Mouse (Mus musculus) adrenal gland, adult (tissue): ENCODE measurements around the gene Trcg1.

Experiments
- DNase-seq, 2 experiments: peaks; one replicate each; pipeline ENCODE4 v3.0.0; 2022 to 2023; ENCODE audit warnings: low spot score in 1 of 2; ENCODE audit not compliant: inconsistent age in 2 of 2

Gene Trcg1

DNA sequence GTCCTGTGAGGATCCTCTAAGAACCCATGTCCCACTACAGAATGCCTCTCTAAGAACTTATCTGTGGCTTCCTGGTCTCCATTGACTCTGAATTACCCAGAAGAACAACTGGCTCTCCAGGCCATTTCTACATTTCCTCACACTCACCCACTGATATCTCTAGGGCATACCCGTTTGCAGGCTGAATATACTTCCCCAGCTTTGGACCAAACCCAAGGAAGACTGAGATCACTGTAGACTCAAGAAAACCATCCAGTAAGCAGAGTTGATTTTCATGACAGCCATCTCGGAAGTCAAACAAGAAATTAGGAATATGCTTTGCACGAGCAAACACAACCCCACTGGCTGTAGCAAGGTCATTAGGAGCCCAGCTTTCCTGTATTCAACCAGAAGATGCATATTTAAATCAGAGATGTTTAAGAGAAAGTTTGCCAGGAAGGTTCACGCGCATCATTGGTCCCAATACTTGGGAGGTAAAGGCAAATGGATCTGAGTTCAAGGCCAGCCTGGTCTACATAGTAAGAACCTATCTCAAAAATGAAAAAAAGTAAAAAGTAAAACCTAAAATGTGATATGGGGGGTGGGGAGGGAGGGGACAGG lies 3.9 kb upstream of the Trcg1 start:
- DNase-seq: no peak

DNA sequence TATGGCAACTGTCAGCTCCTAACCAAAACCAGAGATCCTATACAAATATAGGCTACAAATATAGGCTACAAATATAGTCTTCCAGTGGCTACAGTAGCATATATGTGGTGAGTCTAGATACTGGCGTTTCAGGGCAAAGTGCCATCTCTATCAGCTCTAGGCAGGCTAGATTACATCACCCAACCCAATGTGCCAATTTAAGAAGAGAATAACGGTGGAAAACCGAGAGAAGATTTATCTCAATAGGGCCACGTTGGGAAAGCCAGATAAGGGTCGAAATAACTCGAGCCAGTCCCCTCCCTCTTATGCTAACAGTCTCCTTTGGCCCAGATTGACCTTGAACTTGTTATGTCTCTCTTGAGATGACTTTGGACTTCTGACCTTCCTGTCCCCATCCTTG lies 3.2 kb upstream of the Trcg1 start:
- DNase-seq: peak in 1 of 2 experiments; percentile 45

DNA sequence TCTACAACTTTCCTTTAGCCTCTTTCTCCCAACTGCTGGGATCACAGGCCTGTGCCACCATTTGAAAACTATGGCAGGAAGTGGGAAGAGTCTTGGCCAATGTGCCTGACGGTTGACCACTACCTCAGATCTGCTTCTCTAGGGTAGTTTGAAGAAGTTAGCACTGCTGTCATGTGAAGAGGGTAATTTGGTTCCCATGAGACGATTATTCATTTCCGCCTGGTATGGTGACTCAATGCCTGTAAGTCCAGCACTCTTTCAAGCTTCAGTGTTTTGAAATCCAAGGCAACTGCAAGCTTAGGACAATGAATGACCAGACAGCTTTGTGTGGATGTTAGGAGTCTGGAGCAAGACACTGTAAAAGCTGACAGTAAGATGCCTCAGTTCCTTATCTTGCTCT lies 2.6 kb upstream of the Trcg1 start:
- DNase-seq: peak in 1 of 2 experiments; percentile 71

DNA sequence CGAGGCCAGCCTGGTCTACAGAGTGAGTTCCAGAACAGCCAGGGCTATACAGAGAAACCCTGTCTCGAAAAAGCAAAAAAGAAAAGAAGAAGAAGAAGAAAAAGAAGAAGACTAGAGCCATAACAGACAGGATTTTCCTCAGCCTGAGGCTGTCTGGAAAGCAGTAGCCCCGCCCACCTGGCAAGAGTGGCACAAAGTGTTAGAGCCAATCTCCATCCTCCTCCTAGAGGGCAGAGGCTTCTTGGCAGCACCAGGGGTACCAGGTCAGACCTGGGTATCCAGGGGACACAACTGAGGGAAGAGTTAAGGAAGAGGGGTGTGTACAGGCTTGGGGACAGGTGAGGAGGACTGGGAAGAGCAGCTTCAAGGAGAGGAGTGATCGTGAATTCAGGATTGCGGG lies 1.3 kb downstream of the Trcg1 start:
- peak in 1 of 2 experiments; percentile 17 for DNase-seq

DNA sequence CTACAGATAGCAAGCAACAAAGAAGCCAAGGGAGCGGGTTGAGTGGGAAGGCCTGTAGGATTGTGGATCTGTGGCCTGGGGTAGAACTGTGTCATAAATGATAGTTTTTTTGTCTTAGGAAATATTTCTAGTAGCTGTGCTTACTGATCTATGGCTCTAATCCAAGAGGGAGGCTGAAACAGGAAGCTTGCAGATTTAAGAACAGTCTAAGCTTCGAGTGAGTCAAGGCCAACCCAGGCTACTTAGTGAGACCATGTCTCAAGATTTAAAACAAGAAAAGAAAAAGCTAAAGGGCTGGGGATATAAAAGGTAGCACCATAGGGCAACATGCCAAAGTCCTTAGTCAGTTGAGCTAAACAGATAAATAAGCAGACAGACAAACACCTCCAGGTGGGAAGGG lies 1.9 kb downstream of the Trcg1 start:
- DNase-seq: peak in 1 of 2 experiments; percentile 17

DNA sequence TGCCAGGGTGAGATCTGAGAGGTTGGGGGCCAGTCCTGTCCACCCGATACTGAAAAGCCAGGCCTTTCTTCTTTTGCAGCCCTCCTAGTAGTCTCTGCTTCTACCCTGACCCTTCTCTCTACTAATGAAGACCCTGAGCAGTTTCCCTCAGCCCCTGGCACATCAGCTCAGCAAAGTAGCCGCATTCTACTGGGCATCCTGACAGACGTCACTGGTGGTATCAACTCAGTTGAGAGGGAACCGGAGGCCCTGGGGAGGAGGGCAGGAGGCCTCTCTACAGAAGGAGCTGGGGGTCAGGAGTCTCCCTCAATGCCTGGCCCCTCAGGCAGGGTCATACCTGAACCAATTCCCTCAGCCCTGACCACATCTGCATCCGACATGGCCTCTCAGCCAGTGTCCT lies 4.8 kb downstream of the Trcg1 start:
- peak in 1 of 2 experiments; percentile 15 for DNase-seq

DNA sequence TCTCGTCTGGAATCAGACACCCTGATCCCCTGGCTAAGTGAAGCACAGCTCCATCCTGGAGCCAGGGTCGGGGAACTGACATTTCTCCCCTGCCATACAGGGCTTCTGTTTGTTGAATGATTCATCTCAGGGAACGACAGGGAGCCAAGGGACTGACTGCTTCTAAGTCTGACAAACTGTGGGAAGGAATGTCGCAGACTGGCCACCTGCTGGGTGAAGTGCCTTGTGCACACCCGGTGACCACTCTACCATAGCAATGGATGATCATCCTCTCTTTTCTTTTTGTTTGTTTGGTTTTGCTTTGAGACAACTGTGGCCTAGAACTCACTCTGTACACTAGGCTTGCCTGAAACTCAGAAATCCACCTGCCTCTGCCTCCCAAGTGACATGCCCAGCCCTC lies 6.6 kb downstream of the Trcg1 start:
- peak in 1 of 2 experiments; percentile 20 for DNase-seq

DNA sequence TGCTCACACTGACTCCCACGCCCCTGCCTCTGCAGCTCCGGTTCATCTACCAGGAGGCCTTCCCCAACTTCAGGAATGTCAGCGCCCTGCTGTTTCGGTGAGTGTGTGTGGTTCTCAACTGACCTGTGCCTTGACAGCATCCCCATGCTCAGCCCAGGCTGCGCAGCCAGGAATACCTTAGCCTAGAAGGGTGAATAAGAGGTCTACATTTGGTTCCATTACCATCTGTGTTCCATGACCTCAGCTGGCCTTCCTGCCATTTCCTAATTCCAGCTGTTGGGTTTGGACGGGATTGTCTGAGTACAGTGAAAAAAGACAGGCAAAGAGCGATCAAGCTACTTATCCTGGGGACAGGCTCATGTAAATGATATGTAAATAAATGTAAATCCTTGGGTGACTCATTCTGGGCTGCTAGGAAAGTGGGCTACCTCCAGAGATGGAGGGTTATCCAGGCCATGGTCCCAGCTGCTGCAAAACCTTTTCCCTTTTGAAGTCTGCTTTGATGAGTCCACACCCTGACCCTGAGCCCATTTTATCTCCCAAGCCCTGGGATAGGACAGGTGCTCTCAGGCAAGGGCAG lies 7.8 kb downstream of the Trcg1 start:
- DNase-seq: peak in 1 of 2 experiments; percentile 27

DNA sequence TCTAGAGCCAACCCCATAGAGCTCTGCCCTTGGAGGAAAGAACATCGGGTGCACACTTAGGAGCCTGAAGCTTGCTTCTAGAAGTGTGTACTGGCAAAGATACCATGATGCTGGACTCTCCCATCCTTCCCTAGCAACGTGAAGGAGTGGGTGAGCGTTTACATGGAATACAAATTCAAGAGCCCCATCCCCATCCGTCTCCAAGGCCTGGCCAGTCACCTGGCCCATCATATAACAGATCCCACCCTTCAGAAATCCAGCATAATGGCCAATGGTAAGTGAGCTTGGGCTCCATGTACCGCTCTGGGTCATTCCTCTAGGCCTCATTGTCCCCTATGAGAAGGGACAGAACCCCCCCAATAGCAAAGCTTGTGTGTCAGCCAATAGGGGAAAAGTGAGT lies 10.1 kb downstream of the Trcg1 start:
- no peak for DNase-seq

DNA sequence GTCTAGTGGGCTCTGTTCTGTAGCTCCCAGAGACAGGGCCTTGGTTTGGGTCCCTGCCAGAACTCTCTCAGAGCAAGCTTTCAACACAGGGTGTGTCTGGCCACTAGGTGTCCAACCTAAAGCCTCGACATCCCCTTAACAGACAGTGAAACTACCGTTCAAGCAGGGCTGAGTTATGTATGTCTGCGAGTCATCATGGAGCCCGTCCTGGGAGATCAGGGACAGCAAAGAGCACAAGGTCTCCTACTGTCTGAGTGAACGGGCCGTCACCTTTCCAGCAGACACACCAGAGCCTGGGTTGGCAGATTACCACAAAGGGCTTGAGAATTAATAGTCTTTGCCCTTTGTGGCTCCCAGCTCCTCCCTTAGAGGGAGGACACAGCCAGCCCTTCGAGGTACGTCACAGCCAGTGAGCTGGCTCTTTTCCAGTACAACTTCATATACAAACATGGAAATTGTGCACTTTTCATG lies 10.9 kb downstream of the Trcg1 start:
- DNase-seq: peak; percentile 42 to 76

DNA sequence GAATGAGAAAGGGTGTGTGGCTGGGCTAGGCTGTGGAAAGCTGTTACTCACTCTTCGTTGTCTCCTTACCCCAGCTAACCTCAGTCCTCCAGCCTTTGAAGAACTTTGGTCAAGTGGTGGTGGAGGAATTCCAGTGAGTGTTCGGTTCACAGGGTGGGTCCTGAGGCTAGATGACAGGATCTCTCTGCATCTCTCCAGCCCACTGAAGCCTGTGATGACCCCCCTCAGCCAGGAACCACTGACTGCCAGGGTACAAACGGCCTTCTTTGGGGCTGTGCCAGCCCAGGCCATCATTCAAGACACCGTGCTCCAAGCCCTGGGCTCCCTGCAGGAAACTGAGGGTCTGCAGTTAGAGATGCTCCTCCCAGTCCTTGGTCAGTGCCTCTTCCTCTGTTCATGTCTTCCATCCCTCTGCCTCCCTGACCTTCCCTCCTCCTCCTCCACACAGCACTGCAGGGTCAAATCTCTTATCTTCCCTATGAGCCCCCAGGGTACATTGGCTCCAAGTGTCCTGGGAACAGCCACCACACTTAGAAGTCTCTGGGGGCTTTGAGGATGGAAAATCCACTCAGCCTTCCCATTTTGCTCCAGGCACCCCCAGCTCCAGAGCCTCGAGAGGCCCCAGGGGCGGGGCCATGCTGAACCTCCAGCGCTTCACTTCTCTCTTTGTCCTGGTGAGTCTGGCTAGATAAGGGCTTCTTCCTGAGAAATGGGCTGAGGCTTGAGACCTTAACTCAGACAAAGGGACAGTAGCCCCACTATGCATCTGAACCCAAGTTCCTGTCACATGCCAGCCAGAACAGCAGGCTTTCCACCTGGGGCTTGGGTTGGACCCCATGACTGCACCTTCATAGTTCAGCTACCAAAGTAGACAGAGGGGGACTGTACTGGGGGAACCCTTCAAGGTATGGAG lies 11.9 kb downstream of the Trcg1 start:
- DNase-seq: peak in 1 of 2 experiments; percentile 35

DNA sequence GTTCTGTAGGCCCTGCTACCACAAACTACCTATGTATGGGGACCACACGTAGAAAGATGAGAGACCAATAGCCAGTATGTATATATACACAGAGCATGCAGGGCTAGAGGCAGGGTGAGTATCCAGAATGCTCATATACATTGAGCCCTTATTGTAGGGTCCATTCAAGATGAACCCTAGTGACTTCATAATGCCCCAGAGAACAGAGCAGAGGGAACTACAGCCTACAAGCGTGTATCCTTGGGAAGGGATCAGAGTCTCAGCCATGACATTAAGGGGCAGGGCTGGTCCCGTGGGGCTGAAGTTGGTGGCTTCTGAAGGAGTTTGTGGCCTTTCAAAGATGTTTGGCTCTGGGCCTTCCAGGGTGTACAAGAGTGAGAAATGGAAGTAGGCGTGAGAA lies 13.7 kb downstream of the Trcg1 start:
- no peak for DNase-seq

DNA sequence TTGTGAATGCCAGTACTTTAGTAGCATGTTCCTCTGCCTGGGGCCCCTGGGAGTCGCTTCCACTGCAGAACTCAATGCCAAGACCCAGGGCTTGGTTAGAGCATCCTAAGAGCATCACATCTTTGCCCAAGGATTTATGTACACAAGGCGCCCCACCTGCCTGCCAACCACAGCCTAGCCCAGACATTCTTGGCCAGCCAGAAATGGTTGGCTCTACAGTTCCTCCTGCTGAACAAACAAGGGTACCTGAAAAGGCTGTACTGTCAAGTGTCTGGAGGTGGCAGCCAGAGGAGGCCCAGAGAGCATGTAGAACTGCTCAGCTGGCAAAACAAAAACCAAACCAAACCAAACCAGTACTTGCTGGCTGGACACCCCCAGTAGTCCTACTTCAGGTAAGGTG lies 14.8 kb downstream of the Trcg1 start:
- peak in 1 of 2 experiments; percentile 58 for DNase-seq

DNA sequence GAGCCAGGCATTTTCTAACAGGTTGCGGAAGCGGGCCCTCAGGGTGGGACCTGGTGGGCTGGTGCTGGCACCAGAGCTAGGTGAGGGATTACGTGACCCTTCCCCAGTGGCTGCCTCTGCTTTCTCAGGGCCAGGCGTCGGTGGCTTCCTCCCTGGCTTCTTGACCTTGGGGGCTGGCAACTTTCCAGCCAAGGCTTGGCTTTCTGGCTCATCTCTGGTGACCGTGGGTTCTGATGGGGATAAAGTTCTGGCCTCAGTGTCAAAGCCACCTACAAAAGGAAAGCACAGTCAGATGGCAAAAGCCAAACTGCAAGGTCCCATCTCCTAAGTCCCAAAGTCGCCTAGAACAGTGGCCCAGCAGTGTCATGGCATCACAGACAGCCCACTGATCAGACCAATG lies 17.7 kb downstream of the Trcg1 start:
- DNase-seq: peak in 1 of 2 experiments; percentile 73

DNA sequence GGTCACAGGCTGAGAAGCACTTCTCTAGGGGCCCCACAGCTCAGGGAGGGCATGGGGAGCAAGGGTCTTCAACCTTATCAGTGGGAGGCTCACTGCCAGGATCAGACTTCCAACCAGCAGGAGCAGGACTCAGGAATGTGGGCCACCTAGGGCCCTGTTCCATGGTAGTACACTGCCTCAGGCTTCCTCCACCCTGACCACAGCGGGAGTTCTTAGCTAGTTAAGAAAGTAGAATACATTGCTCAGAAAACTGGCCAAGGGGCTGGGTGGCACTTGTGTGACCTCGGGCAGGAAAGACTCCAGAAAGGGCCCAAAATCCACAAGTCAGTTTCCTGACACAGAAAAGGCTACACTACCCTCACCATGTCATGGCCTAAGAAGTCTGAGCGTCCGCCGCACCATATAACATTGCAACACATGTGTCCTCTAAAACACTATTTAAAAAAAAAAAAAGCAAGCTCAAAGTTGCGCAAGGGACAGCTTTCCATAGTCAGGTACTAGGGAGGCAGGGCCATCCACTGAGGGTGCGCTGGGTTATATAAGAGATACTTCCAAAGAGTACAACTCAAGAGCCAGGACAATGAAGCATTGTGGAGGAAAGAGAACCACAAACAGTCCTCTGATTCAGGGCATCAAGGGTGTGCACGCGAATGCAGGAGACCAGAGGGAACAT lies 18.6 kb downstream of the Trcg1 start:
- peak in 1 of 2 experiments; percentile 69 for DNase-seq

DNA sequence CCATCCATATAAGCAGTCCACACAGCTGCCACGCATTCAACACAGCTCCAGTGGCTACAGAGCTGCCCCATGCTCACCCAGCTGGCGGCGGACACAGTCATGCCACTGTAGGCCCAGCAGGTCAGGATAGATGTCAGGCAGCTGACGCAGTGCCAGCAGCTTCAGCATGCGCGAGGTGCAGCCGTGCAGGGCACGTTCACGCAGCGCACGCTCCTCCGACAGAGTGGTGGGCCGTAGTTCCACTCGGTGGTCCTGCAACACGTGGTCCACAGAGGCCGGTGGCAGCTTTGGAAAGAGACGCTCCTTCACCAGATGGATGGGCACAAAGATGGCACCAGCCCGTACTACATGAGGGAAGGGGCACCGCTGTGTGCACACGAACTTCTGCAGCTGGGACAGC lies 20.0 kb downstream of the Trcg1 start:
- no peak for DNase-seq

DNA sequence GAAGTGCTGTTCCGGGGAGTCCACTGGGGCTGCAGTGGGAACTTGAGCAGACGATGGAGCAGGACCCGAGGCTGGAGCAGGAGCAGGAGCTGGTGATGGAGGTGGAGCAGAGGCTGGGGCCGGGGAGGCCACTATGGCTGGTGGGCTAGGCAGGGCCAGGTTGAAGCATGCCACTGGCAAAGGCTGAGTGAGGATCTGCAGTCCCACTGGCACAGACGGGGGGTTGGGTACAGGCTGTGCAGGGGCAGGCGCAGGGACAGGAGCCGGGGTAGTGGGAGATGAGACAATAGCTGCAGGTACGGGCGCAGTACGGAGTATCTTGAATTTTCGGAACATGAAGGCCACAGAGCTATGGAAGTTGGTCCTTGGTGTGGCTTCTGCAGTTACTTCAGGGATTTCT lies 20.5 kb downstream of the Trcg1 start:
- DNase-seq: no peak

DNA sequence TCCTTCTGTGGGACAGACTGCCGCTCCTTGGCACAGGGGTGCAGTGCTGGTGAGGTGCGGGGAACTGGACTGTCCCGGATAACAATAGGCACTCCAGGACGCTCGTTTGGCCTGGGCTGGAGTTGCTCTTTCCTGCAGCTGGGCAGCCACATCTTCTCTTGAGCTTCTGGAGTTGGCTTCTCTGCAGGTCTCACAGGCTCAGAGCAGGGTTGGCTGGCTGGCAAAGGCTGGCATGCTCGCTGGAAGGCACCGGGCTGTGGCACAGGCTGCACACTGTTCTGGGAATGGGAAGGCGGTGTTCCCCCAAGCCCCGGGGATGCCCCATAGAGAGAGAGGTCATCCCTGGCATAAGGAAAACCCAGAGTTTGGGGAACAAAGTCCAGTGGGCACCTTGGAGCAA lies 21.3 kb downstream of the Trcg1 start:
- no peak for DNase-seq

DNA sequence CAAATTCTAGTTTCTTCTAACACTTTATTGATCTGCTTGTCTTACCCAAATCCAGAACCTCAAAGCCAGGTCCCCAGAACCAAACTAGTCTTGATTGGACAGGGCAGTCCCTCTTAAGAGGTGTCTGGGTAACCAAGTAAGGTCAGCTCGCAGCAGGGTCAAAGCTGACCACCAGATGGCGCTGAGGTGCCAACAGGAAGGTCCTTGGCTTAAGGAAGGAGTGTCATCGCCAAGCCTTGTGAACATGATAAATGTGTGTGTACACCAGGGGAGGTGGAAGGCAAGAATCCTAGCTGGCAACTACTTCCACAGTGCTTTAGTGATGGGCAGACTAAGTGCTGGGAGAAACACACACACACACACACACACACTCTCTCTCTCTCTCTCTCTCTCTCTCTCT lies 23.4 kb downstream of the Trcg1 start:
- DNase-seq: peak; percentile 93 to 98

DNA sequence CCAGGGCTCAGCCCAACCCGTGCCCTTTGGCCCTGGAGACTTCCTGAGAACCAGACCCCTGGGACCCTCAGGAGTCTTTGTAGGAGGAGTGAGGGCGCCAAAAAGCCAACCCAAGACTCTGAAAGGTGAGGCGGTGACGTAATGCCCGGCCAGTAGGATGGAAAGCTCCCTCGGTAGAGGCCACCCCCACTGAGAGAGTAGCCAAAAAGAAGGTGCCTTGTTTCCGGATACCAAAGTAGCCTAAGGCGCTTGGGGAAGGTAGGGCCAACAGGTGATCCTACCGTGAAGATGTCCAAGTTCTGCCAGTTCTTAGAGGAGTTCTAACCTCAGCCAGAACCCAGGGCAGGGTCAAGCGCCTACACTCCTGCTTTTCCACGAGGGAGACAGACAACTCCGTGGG lies 24.6 kb downstream of the Trcg1 start:
- DNase-seq: peak; percentile 37 to 72

DNA sequence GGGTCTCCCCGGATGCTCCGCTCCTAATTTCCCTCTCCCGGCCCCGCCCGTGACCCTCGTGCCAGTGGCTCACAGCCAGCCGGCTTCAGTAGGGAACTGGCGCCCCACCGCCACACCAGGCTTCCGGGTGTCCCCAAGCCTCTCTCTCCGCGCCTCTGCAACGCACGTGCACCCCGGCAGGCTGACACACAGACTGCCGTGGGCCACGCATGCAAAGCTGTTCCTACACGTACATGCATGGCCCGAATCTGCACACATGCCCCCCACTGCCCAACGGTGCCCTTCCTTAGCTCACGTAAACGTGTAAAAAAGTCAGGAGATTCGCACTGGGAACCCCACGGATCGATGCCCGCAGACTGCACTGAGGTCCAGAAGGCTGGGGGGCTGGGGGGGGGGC lies 25.2 kb downstream of the Trcg1 start:
- peak; percentile 75 to 86 for DNase-seq
